Mouse (Mus musculus) megakaryocyte, embryonic 14.5 days (primary cell): Measurements from ENCODE around the gene St8sia1. TPM values are rescaled to one million over a fixed set of nuclear protein-coding genes. Genes with fewer than 3 reads are reported as not detected.

Experiments used
- H3K27me3 ChIP-seq: replicated peaks from 2 replicates; pipeline ENCODE3; 2012; ENCODE audit warnings: inconsistent platforms
- H3K36me3 ChIP-seq: replicated peaks from 2 replicates; pipeline ENCODE3; 2012; ENCODE audit warnings: low read length, inconsistent platforms, mixed read lengths
- H3K4me1 ChIP-seq: 2 replicates; pipeline ENCODE4 v1.6.1; 2012; ENCODE audit warnings: inconsistent platforms
- H3K4me3 ChIP-seq: replicated peaks from 2 replicates; pipeline ENCODE3; 2012; ENCODE audit warnings: moderate library complexity, mild to moderate bottlenecking, inconsistent platforms
- H3K9me3 ChIP-seq: 2 replicates; pipeline ENCODE4 v1.6.1; 2012; ENCODE audit warnings: inconsistent platforms
- FLI1 ChIP-seq: IDR thresholded peaks from 2 replicates; pipeline ENCODE4 v1.6.1; 2012; ENCODE audit warnings: low read length, inconsistent platforms, mixed read lengths
- GATA1 ChIP-seq: IDR thresholded peaks from 3 replicates; pipeline ENCODE4 v1.6.1; 2012; ENCODE audit warnings: mixed read lengths, low read length, inconsistent platforms, borderline replicate concordance
- polyA plus RNA-seq: library from polyadenylated mRNA; stranded (reverse); fragments of >175 nt; gene quantifications from 2 replicates; pipeline ENCODE4 v1.2.3, GENCODE M21; 2012; ENCODE audit warnings: low replicate concordance; ENCODE audit not compliant: insufficient read depth

St8sia1 gene
- polyA plus RNA-seq, 1 experiment: 0.04 TPM

GRCm38 (mm10) chr6:142837326-142837725, 126.9 kb downstream of the St8sia1 start:
- TF ChIP-seq FLI1 (no peak), GATA1 (no peak)
- Histone ChIP-seq H3K4me1 (peaks cover 4% of the 10 kb centered on the region; the same call in 1 of the 2 replicates), H3K36me3 (no peaks in the 10 kb centered on the region)

GRCm38 (mm10) chr6:142835726-142836125, 128.5 kb downstream of the St8sia1 start:
- TF ChIP-seq FLI1: no peak
- TF ChIP-seq GATA1: no peak
- Histone ChIP-seq H3K4me3 (no peak overlapping the region), H3K9me3 (no peaks in the 10 kb centered on the region), H3K27me3 (peaks cover 15% of the 10 kb centered on the region), H3K4me1 (peaks cover 20% of the 10 kb centered on the region), H3K36me3 (no peaks in the 10 kb centered on the region)

More at GRCm38 (mm10) chr6:142837326-142837725, 126.9 kb downstream of the St8sia1 start:
- H3K4me3 ChIP-seq: no peak overlapping the region
- H3K9me3 ChIP-seq: no peaks in the 10 kb centered on the region
- H3K27me3 ChIP-seq: peaks cover 11% of the 10 kb centered on the region

DNA sequence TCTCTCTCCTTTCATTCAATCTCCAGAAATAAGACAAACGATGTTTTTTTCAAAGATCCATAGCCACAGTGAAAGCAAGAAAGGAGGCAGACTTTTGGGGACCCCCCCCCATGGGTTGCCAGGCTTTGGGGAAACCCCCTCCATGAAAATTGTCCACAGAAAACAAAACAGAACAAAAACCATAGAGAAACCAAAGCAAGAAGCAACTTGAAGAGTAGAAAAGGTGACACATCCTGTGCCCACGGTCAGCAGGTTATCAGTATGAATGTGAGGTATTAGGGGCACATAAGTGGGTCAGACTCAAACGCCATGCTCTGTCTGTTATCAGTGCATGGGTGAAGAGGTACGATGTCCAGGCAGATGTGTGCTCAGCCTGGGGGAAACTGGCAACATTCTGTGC, 129.3 kb downstream of the St8sia1 start:
- Histone ChIP-seq H3K36me3 (no peaks in the 10 kb centered on the region), H3K27me3 (peaks cover 23% of the 10 kb centered on the region), H3K9me3 (no peaks in the 10 kb centered on the region), H3K4me1 (peaks cover 27% of the 10 kb centered on the region), H3K4me3 (no peak overlapping the region)
- TF ChIP-seq GATA1 (no peak), FLI1 (no peak)

DNA sequence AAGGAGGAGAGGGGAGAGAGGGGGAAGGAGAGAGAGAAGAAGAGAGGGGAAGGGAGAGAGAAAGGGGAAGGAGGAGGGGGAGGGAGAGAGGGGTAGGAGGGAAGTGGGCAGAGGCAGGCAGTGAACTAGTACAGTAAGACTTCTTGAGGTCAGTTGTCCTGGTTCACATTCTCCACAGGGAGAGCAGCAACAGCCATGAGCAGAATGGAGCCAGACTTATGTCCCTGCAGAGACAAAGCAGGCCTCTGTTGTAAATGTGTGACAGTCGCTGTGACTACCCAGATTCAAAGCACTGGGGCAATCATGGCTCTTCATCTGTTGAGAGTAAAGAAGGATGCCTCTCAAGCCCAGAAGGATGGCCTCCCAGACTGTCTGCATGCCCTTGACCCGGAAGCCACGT, 132.5 kb downstream of the St8sia1 start:
- TF ChIP-seq GATA1 (no peak), FLI1 (no peak)
- Histone ChIP-seq H3K9me3 (no peaks in the 10 kb centered on the region), H3K4me3 (peak overlapping the region; percentile 60)

DNA sequence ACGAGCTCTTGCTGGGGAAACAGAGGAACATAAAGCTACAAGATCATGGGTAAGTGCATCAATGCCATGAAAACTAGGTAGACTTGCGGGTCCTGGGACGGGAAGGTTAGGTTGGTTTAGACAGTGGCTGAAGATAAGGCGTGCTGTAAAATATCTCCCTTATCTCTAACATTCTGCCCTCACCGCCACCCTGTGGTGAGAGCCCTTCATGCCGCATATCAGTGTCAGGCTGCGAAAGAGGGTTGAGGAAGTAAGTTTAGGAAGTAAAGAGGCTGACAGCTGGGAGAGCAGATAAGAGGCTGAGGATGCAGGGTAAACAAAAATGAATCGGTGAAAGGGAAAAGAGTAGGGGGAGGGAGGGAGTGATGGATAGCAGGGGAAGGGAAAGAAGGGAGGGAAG, 133.0 kb downstream of the St8sia1 start:
- Histone ChIP-seq H3K36me3 (no peaks in the 10 kb centered on the region), H3K9me3 (no peaks in the 10 kb centered on the region), H3K27me3 (peaks cover 39% of the 10 kb centered on the region), H3K4me3 (peak overlapping the region; percentile 50), H3K4me1 (peaks cover 27% of the 10 kb centered on the region)
- TF ChIP-seq GATA1: no peak; the same call in 2 of the 3 replicates

More for the DNA sequence above, 132.5 kb downstream of the St8sia1 start:
- H3K27me3 ChIP-seq: peaks cover 39% of the 10 kb centered on the region
- no peaks in the 10 kb centered on the region for H3K36me3 ChIP-seq
- H3K4me1 ChIP-seq: peaks cover 27% of the 10 kb centered on the region

DNA sequence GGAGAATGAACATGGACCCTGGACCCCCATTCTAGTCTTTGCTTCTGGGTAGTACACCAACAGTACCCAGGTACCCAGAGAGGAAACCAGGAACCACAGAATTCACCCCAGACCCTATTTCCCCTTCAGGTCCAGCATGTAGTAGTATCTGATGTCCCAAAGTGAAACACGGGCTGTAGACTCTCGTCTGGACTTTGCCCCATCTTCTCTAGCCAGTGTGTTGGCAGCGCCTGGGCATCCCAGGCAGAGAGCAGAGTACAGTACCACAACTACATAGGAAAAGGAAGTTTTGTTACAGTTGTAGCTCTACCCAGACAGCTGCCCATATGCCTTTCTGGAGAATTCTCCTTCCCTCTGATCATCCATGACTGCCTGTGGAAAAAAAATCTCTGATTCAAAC, 134.0 kb downstream of the St8sia1 start:
- Histone ChIP-seq H3K27me3 (peaks cover 39% of the 10 kb centered on the region), H3K9me3 (no peaks in the 10 kb centered on the region), H3K36me3 (no peaks in the 10 kb centered on the region), H3K4me1 (peaks cover 27% of the 10 kb centered on the region), H3K4me3 (no peak overlapping the region)
- no peak for TF ChIP-seq FLI1
- TF ChIP-seq GATA1: no peak

DNA sequence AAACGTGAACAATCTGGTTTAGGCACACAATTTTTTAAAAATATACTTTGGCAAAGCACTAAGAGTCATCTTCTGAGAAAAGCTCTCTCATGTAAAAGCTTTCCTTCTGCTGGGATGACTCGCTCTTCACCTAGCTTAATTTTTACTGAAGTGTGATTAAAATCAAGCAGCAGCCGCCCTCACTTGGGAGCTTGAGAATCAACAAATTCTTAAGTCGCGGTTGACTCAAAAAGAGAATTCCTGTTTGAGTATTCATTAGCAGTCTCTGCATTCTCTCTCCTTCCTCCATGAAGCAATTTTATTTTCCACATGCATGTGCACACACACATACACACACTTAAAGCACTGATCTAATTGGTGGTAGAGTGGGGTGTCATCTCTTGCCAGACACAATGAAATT, 138.8 kb downstream of the St8sia1 start:
- peaks cover 26% of the 10 kb centered on the region for H3K27me3 ChIP-seq
- H3K4me1 ChIP-seq: peaks cover 4% of the 10 kb centered on the region
- TF ChIP-seq FLI1: no peak
- no peak for TF ChIP-seq GATA1
- H3K36me3 ChIP-seq: no peaks in the 10 kb centered on the region
- H3K4me3 ChIP-seq: no peak overlapping the region
- peaks cover 2% of the 10 kb centered on the region; the same call in 1 of the 2 replicates for H3K9me3 ChIP-seq

GRCm38 (mm10) chr6:142823008-142823787, 141.1 kb downstream of the St8sia1 start:
- TF ChIP-seq GATA1 (no peak), FLI1 (no peak)
- H3K4me1 ChIP-seq: no peaks in the 10 kb centered on the region; the same call in 1 of the 2 replicates

DNA sequence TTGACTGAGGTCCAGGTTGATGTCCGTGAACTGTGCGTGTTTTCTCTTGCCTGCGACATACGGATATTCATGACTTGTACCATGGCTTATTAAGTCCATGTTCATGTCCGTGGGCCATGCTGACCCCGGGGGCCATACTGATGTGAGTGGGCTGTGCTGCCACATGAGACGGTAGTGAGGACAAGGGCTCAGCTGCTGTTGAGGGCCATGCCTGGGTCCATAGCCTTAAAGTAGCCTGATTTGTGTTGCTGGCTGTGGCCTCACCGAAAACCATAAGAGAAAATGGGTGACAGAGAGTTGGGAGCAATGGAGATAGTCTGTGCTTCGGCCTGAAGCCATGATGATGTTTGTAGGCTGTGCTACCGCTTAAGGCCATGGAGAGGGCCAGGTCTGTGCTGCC, 145.9 kb downstream of the St8sia1 start:
- no peak overlapping the region for H3K4me3 ChIP-seq

More at GRCm38 (mm10) chr6:142823008-142823787, 141.1 kb downstream of the St8sia1 start:
- H3K27me3 ChIP-seq: peaks cover 14% of the 10 kb centered on the region
- H3K36me3 ChIP-seq: no peaks in the 10 kb centered on the region
- H3K9me3 ChIP-seq: peaks cover 6% of the 10 kb centered on the region; the same call in 1 of the 2 replicates
- H3K4me3 ChIP-seq: no peak overlapping the region

GRCm38 (mm10) chr6:142815513-142815912, 148.7 kb downstream of the St8sia1 start:
- Histone ChIP-seq H3K9me3 (peaks cover 3% of the 10 kb centered on the region; the same call in 1 of the 2 replicates), H3K27me3 (peaks cover 31% of the 10 kb centered on the region), H3K4me1 (peaks cover 28% of the 10 kb centered on the region), H3K36me3 (no peaks in the 10 kb centered on the region), H3K4me3 (no peak overlapping the region)
- no peak for TF ChIP-seq FLI1

More for the DNA sequence above, 145.9 kb downstream of the St8sia1 start:
- Histone ChIP-seq H3K9me3 (peaks cover 6% of the 10 kb centered on the region; the same call in 1 of the 2 replicates), H3K27me3 (peaks cover 18% of the 10 kb centered on the region), H3K36me3 (no peaks in the 10 kb centered on the region), H3K4me1 (peaks cover 22% of the 10 kb centered on the region)
- TF ChIP-seq GATA1 (no peak), FLI1 (no peak)

DNA sequence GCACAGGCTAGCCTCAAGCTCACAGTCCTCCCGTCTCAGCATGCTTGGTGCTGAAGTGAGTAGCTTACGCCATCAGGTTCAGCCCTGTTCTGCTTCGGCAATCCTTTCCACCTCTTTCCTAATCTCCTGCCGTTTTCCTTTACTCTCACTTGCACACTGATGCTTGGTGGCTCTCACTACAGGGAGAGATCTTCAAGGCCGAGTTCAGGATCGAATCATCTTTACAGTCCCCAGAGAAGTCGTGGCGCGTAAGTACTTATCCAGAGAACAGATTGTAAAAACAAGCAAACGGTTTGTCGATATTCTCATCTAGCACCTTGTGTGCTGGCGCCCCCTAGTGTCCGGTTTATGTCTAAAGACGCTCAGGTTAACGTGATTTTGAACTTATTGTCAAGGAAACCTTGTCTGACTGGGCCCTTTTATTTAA, 149.7 kb downstream of the St8sia1 start:
- no peak for TF ChIP-seq FLI1
- TF ChIP-seq GATA1: no peak

More for the DNA sequence above, 149.7 kb downstream of the St8sia1 start:
- Histone ChIP-seq H3K27me3 (peaks cover 31% of the 10 kb centered on the region), H3K9me3 (no peaks in the 10 kb centered on the region), H3K4me1 (peaks cover 38% of the 10 kb centered on the region), H3K4me3 (peak overlapping the region; percentile 84), H3K36me3 (no peaks in the 10 kb centered on the region)
